Mouse (Mus musculus): Measurements from ENCODE around the gene Zbed5.
"Not testable (repeated sequence)": the region's sequence is repeated elsewhere in the genome, so short reads cannot be mapped to it uniquely, and the experiment has no call there.

Gene Zbed5

GRCm38 (mm10) chr5:129895198-129896088 lies at the start of gene Zbed5:
TSS of gene Zbed5 (plus strand) at chr5:129895723.
- peak; percentile 99 for DNase-seq (ENCODE audit: low read depth, low spot score)

- DNase-seq (ENCODE audit: low read depth, low spot score), result peak; percentile 97
These were observed 48.6 kb upstream of the Zbed5 start, which contains the start of gene Sumf2 for GRCm38 (mm10) chr5:129846752-129847557. TSS of gene Sumf2 (plus strand) at chr5:129846986.

GRCm38 (mm10) chr5:129847558-129847820 lies 48.0 kb upstream of the Zbed5 start:
- DNase-seq (ENCODE audit: low read depth, low spot score), result no peak

GRCm38 (mm10) chr5:129855163-129855562 lies 40.4 kb upstream of the Zbed5 start:
- DNase-seq (ENCODE audit: low read depth, low spot score), result no peak

GRCm38 (mm10) chr5:129856414-129856813 lies 39.1 kb upstream of the Zbed5 start:
- no peak for DNase-seq (ENCODE audit: low read depth, low spot score)

- DNase-seq (ENCODE audit: low read depth, low spot score), result no peak
These were observed 33.2 kb upstream of the Zbed5 start for GRCm38 (mm10) chr5:129862325-129862724.

GRCm38 (mm10) chr5:129864467-129864866 lies 31.1 kb upstream of the Zbed5 start:
- DNase-seq (ENCODE audit: low read depth, low spot score), result peak; percentile 27

GRCm38 (mm10) chr5:129865841-129866240 lies 29.7 kb upstream of the Zbed5 start:
- no peak for DNase-seq (ENCODE audit: low read depth, low spot score)

GRCm38 (mm10) chr5:129869238-129869995 lies 26.1 kb upstream of the Zbed5 start:
- no peak for DNase-seq (ENCODE audit: low read depth, low spot score)

- DNase-seq (ENCODE audit: low read depth, low spot score), result no peak
These were observed 24.3 kb upstream of the Zbed5 start for GRCm38 (mm10) chr5:129871238-129871637.

GRCm38 (mm10) chr5:129873942-129874341 lies 21.6 kb upstream of the Zbed5 start:
- no peak for DNase-seq (ENCODE audit: low read depth, low spot score)

- DNase-seq (ENCODE audit: low read depth, low spot score), result no peak
These were observed 20.4 kb upstream of the Zbed5 start for GRCm38 (mm10) chr5:129875098-129875497.

- no peak for DNase-seq (ENCODE audit: low read depth, low spot score)
These were observed 17.6 kb upstream of the Zbed5 start for GRCm38 (mm10) chr5:129877731-129878455.

- DNase-seq (ENCODE audit: low read depth, low spot score), result peak; percentile 94
These were observed 16.6 kb upstream of the Zbed5 start for GRCm38 (mm10) chr5:129878946-129879345.

GRCm38 (mm10) chr5:129879888-129880287 lies 15.6 kb upstream of the Zbed5 start:
- no peak for DNase-seq (ENCODE audit: low read depth, low spot score)

GRCm38 (mm10) chr5:129886271-129886670 lies 9.3 kb upstream of the Zbed5 start:
- DNase-seq (ENCODE audit: low read depth, low spot score), result peak; percentile 72

- peak; percentile 99 for DNase-seq (ENCODE audit: low read depth, low spot score)
These were observed 8.4 kb upstream of the Zbed5 start, which contains the start of gene Chchd2 for GRCm38 (mm10) chr5:129886911-129887636. TSS of gene Chchd2 (minus strand) at chr5:129887470.

GRCm38 (mm10) chr5:129890390-129890789 lies 5.1 kb upstream of the Zbed5 start:
- DNase-seq (ENCODE audit: low read depth, low spot score), result not testable (repeated sequence)

- DNase-seq (ENCODE audit: low read depth, low spot score), result no peak
These were observed 2.9 kb downstream of the Zbed5 start, which contains the start of gene Phkg1 for GRCm38 (mm10) chr5:129898449-129898848. TSS of gene Phkg1 (minus strand) at chr5:129898549.

GRCm38 (mm10) chr5:129907775-129908174 lies 12.3 kb downstream of the Zbed5 start:
- no peak for DNase-seq (ENCODE audit: low read depth, low spot score)

All from 3T3-L1 (cell line).